Mouse (Mus musculus) liver, embryonic 14.5 days (tissue): ENCODE results near the gene Unc50.

Source experiments
- CTCF ChIP-seq: IDR thresholded peaks from 2 replicates; pipeline ENCODE4 v1.5.1; 2016; ENCODE audit warnings: antibody characterized with exemption, low read depth, control low read depth
- EP300 ChIP-seq: IDR thresholded peaks from 2 replicates; pipeline ENCODE4 v1.6.1; 2016; ENCODE audit warnings: antibody characterized with exemption, low read depth

- TF ChIP-seq CTCF (no peak), EP300 (no peak)
Observed at GRCm38 (mm10) chr1:37393174-37393573, 36.8 kb upstream of the Unc50 start.
